Mouse (Mus musculus) midbrain, embryonic 16.5 days (tissue): Measurements from ENCODE around the gene Klrb1b. TPM values are rescaled to one million over a fixed set of nuclear protein-coding genes. Genes with fewer than 3 reads are reported as not detected.

Source experiments
- ATAC-seq: fragments of 200-750 bp; cut with Nextera tagmentation; 2 replicates; pipeline ENCODE4 v1.8.0; 2017; ENCODE audit warnings: moderate TSS enrichment
- H3K27ac ChIP-seq: fragments of 300-500 bp; sonication (generic); 2 replicates; pipeline ENCODE4 v1.5.1; 2014; ENCODE audit warnings: mild to moderate bottlenecking, low read length, mixed read lengths
- H3K27me3 ChIP-seq: fragments of 300-500 bp; sonication (generic); 2 replicates; pipeline ENCODE4 v1.6.1; 2014; ENCODE audit warnings: low read depth, low read length, mixed read lengths; ENCODE audit not compliant: control insufficient read depth, insufficient read depth
- H3K36me3 ChIP-seq: fragments of 300-500 bp; sonication (generic); 2 replicates; pipeline ENCODE4 v1.6.1; 2014; ENCODE audit warnings: mild to moderate bottlenecking, low read length, moderate library complexity, mixed read lengths; ENCODE audit not compliant: control insufficient read depth, insufficient read depth
- H3K4me1 ChIP-seq: fragments of 300-500 bp; sonication (generic); 2 replicates; pipeline ENCODE4 v1.6.1; 2014; ENCODE audit warnings: mild to moderate bottlenecking, low read length, mixed read lengths; ENCODE audit not compliant: control insufficient read depth, insufficient read depth
- H3K4me2 ChIP-seq: fragments of 300-500 bp; sonication (generic); 2 replicates; pipeline ENCODE4 v1.6.1; 2014; ENCODE audit warnings: mild to moderate bottlenecking, low read length, mixed read lengths
- H3K4me3 ChIP-seq: fragments of 300-500 bp; sonication (generic); 2 replicates; pipeline ENCODE4 v1.5.1; 2014; ENCODE audit warnings: low read depth, mild to moderate bottlenecking, low read length, moderate library complexity, mixed read lengths
- H3K9ac ChIP-seq: fragments of 300-500 bp; sonication (generic); 2 replicates; pipeline ENCODE4 v1.6.1; 2014; ENCODE audit warnings: low read depth, low read length, mixed read lengths
- H3K9me3 ChIP-seq: fragments of 300-500 bp; sonication (generic); replicated peaks from 2 replicates; pipeline ENCODE4 v1.6.1; 2014; ENCODE audit warnings: mild to moderate bottlenecking, low read length, mixed read lengths; ENCODE audit not compliant: control insufficient read depth, poor library complexity, severe bottlenecking
- WGBS: fragments of 180-500 bp; shearing (Covaris S2); extraction: QIAGEN DNeasy Blood & Tissue Kit; methylation state at CpG from one replicate; pipeline ENCODE4 v1.1.7; 2014; 5-methylcytosine and 5-hydroxymethylcytosine counted together
- polyA plus RNA-seq: library from polyadenylated mRNA; unstranded; fragments of >200 nt; fragmentation: Nextera tagmentation; extraction: Ambion mirVana; gene quantifications from 2 replicates; pipeline ENCODE4 v1.2.1, GENCODE M21; 2015

Klrb1b gene
- polyA plus RNA-seq, 1 experiment from 2014 or later = not detected

DNA sequence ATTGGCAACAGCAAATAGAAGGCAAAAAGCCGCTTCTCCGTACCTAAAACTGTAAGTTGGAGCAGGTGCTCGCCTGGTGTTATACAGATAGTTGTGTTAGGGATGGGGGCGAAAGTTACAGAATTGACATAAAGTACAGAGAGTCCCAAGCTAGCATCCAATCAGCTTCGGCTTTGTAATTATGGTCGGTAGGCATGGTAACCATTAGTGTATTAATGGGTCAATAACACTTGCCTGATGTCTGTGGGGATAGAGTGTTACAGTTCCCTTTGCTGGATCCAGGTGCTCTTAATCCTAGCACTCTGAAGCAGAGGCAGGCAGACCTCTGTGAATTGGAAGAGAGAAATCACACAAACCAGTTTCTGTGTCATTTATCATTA lies 10.8 kb upstream of the Klrb1b start:
- ATAC-seq = no peak
- no peaks in the 10 kb centered on the region for H3K27me3 ChIP-seq
- H3K4me1 ChIP-seq = peaks cover 10% of the 10 kb centered on the region
- no peaks in the 10 kb centered on the region for H3K36me3 ChIP-seq
- no peaks in the 10 kb centered on the region for H3K9me3 ChIP-seq
- peak overlapping the region; percentile 94 for H3K27ac ChIP-seq
- 85% methylated on average over 6 of the region's 6 CpGs for WGBS
- H3K9ac ChIP-seq = no peak overlapping the region
- H3K4me3 ChIP-seq = peak overlapping the region; percentile 57
- H3K4me2 ChIP-seq = peak overlapping the region; percentile 61

DNA sequence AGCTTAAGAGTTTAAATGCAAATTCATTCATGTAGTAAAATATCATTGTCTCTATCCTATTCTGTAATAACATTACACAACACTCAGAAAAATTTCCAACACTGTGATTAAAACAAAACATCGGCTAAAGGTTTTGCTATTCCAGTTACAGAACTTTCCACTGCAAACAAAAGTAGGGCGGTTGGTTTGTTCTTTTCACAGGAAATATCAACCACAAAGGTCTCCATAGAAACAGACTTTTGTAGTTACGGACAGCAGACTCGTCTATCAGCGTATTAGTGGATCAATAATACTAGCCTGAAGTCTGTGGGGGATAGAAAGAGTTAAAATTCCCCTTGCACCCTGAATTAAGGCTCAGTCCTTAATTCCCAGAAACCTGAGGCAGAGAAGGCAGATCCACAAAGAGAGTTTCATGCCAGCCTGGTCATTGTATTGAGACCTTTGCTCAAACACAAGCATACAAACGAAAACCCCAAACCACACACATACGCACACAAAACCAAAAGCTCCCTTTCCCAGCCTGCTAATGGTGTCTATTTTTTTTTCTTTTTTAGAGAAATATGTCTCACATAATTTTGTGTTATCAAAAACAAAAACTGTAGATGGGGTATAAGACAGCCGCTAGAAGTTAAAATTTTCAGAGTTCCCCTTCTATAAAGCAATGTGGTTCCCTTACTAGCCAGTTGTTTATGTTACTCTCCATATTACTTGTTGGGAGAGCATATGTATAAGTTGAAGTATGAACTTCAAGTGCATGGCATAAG lies 10.2 kb upstream of the Klrb1b start:
- Histone ChIP-seq H3K4me3 (no peak overlapping the region), H3K27ac (no peak overlapping the region), H3K4me2 (no peak overlapping the region), H3K27me3 (no peaks in the 10 kb centered on the region), H3K4me1 (peaks cover 5% of the 10 kb centered on the region), H3K9ac (no peak overlapping the region), H3K9me3 (no peaks in the 10 kb centered on the region), H3K36me3 (no peaks in the 10 kb centered on the region)
- ATAC-seq = no peak
- WGBS = 69% methylated on average over 8 of the region's 8 CpGs

DNA sequence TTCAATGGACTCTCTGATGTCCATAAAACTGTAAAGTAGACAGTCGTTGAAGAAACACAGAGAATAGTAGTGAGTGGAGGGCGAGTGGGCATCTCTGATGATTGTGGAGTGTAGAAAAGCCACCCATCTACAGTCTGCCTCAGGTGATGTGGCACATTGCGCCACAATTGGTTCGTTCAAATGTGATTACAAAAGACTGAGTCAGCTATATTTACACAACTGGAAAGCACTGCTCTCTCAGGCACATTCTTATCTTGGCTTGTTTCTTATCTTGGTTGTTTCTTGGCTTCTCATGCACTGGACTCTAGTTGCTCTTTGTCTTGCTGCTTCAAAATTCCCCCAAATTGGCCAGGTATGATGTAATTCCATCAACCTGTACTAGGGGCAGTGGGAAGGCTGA lies 9.4 kb upstream of the Klrb1b start:
- Histone ChIP-seq H3K9me3 (no peaks in the 10 kb centered on the region), H3K9ac (no peak overlapping the region), H3K36me3 (no peaks in the 10 kb centered on the region), H3K4me3 (no peak overlapping the region), H3K4me2 (no peak overlapping the region), H3K4me1 (peaks cover 5% of the 10 kb centered on the region), H3K27me3 (no peaks in the 10 kb centered on the region), H3K27ac (no peak overlapping the region)
- no peak for ATAC-seq
- WGBS = 93% methylated on average over 4 of the region's 4 CpGs

- ATAC-seq = no peak
- Histone ChIP-seq H3K9ac (no peak overlapping the region), H3K4me3 (no peak overlapping the region), H3K4me1 (no peaks in the 10 kb centered on the region; the same call in 1 of the 2 replicates), H3K27ac (no peak overlapping the region), H3K27me3 (no peaks in the 10 kb centered on the region), H3K4me2 (no peak overlapping the region), H3K36me3 (no peaks in the 10 kb centered on the region), H3K9me3 (no peaks in the 10 kb centered on the region)
- 88% methylated on average over 10 of the region's 10 CpGs for WGBS
Measured at GRCm38 (mm10) chr6:128833046-128833445, 6.9 kb upstream of the Klrb1b start.

DNA sequence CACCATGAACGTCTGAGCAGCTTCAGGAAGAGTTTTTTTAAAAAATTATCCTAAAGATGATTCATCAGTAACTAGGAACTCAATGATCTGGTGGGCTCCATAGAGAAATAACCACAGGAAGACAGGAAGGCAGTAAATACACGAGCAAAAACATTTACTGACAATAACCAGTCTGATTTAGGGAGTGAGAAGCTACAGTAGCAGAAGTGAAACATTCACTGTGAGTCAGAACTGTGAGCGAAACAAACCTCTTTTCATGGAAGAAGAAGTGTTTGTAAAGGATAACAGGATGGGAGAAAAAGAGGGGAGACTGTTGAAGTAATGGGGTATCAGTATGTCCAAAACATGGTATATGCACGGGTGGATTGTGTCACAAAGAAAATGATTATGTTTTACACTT lies 3.7 kb upstream of the Klrb1b start:
- H3K4me3 ChIP-seq = no peak overlapping the region
- H3K27ac ChIP-seq = no peak overlapping the region
- no peaks in the 10 kb centered on the region for H3K4me1 ChIP-seq
- no peaks in the 10 kb centered on the region for H3K9me3 ChIP-seq
- ATAC-seq = no peak
- H3K4me2 ChIP-seq = no peak overlapping the region
- H3K36me3 ChIP-seq = no peaks in the 10 kb centered on the region
- 74% methylated on average over 4 of the region's 4 CpGs for WGBS
- H3K27me3 ChIP-seq = no peaks in the 10 kb centered on the region
- no peak overlapping the region for H3K9ac ChIP-seq

GRCm38 (mm10) chr6:128826781-128827180 lies 650 bp upstream of the Klrb1b start:
- H3K36me3 ChIP-seq = no peaks in the 10 kb centered on the region
- H3K4me1 ChIP-seq = no peaks in the 10 kb centered on the region
- no peak overlapping the region for H3K4me3 ChIP-seq
- H3K4me2 ChIP-seq = no peak overlapping the region
- WGBS = 86% methylated on average over 3 of the region's 3 CpGs
- no peak for ATAC-seq
- no peak overlapping the region for H3K27ac ChIP-seq
- no peaks in the 10 kb centered on the region for H3K27me3 ChIP-seq
- H3K9ac ChIP-seq = no peak overlapping the region
- no peaks in the 10 kb centered on the region for H3K9me3 ChIP-seq

DNA sequence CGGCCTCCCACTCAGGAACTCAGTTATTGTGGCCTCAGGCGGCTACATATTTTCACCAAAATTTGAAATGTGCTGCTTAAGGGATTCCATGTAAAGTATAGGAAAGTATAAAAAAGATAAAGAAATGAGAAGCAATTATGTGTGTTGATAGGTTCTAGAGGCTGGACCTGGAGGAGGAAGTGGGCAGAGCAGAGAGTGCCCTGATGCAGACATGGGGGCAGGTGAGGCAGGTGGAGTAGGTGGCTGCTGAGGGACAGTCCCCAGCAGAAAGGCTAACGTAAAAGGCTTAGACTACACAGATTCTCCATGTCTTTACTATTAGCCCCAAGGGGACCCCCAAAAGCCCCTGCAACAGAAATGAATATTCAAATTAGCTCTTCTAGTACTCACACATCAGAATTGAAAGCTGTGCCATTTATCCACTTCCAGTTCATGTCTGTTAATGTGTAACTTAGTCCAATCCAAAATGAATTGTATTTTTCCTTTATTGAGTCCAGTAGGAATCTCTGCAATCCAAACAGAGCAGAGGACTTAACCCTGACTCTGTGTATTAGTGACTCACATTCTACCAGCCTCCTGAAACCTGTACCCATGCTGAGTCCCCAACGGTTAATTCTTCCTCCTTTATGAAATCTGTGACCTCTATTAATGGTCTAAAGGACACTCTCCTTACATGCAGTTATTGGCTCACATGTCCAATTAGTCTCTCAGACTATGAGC lies 7.9 kb downstream of the Klrb1b start:
- H3K27ac ChIP-seq = no peak overlapping the region
- ATAC-seq = no peak
- no peak overlapping the region for H3K9ac ChIP-seq
- H3K27me3 ChIP-seq = no peaks in the 10 kb centered on the region
- H3K9me3 ChIP-seq = no peaks in the 10 kb centered on the region
- H3K36me3 ChIP-seq = no peaks in the 10 kb centered on the region
- 74% methylated on average over 4 of the region's 4 CpGs for WGBS
- H3K4me1 ChIP-seq = no peaks in the 10 kb centered on the region
- H3K4me3 ChIP-seq = no peak overlapping the region
- H3K4me2 ChIP-seq = no peak overlapping the region

- WGBS = 86% methylated on average over 5 of the region's 5 CpGs
- Histone ChIP-seq H3K4me2 (no peak overlapping the region), H3K9ac (no peak overlapping the region), H3K27ac (no peak overlapping the region), H3K9me3 (no peaks in the 10 kb centered on the region), H3K4me3 (no peak overlapping the region), H3K27me3 (no peaks in the 10 kb centered on the region), H3K36me3 (no peaks in the 10 kb centered on the region), H3K4me1 (no peaks in the 10 kb centered on the region)
- ATAC-seq = no peak
Measured at GRCm38 (mm10) chr6:128808532-128808931, 17.6 kb downstream of the Klrb1b start.

- 71% methylated on average over 3 of the region's 3 CpGs for WGBS
Measured at GRCm38 (mm10) chr6:128807021-128807420, 19.1 kb downstream of the Klrb1b start.

More at GRCm38 (mm10) chr6:128807021-128807420, 19.1 kb downstream of the Klrb1b start:
- H3K27ac ChIP-seq = no peak overlapping the region
- no peak overlapping the region for H3K4me3 ChIP-seq
- no peak for ATAC-seq
- H3K9me3 ChIP-seq = no peaks in the 10 kb centered on the region
- H3K9ac ChIP-seq = no peak overlapping the region
- no peaks in the 10 kb centered on the region for H3K36me3 ChIP-seq
- H3K4me2 ChIP-seq = no peak overlapping the region
- H3K27me3 ChIP-seq = no peaks in the 10 kb centered on the region
- no peaks in the 10 kb centered on the region for H3K4me1 ChIP-seq
